Mouse (Mus musculus) thymus, adult 2 months (tissue): Measurements from ENCODE around the gene D330020A13Rik. TPM values are rescaled to one million over a fixed set of nuclear protein-coding genes. Genes with fewer than 3 reads are reported as not detected.

Source experiments
- DNase-seq: peaks from one replicate; pipeline ENCODE4 v3.0.0; 2021
- H3K27ac ChIP-seq: fragments of 200-500 bp; 2 replicates; pipeline ENCODE4 v1.5.1; 2012; ENCODE audit warnings: low read length, control low read depth; ENCODE audit not compliant: control insufficient read depth, insufficient read depth
- H3K27me3 ChIP-seq: fragments of 200-500 bp; 2 replicates; pipeline ENCODE4 v1.6.1; 2012; ENCODE audit warnings: mild to moderate bottlenecking, low read length, moderate library complexity, mixed read lengths; ENCODE audit not compliant: control insufficient read depth, insufficient read depth
- H3K36me3 ChIP-seq: fragments of 200-500 bp; 2 replicates; pipeline ENCODE4 v1.6.1; 2012; ENCODE audit warnings: mild to moderate bottlenecking, low read length, moderate library complexity; ENCODE audit not compliant: control insufficient read depth, insufficient read depth
- H3K4me1 ChIP-seq: fragments of 200-500 bp; replicated peaks from 2 replicates; pipeline ENCODE4 v1.6.1; 2012; ENCODE audit warnings: low read length; ENCODE audit not compliant: control insufficient read depth, insufficient read depth
- H3K4me3 ChIP-seq: fragments of 200-500 bp; 2 replicates; pipeline ENCODE4 v1.5.1; 2012; ENCODE audit warnings: mild to moderate bottlenecking, low read length, control low read depth, moderate library complexity; ENCODE audit not compliant: control insufficient read depth, insufficient read depth
- CTCF ChIP-seq: fragments of 200-500 bp; IDR thresholded peaks from 2 replicates; pipeline ENCODE4 v1.5.1; 2012; ENCODE audit warnings: mild to moderate bottlenecking, control low read depth, low read length, moderate library complexity, borderline replicate concordance; ENCODE audit not compliant: control insufficient read depth, poor library complexity, insufficient read depth; ENCODE audit errors: extremely low read depth
- POLR2A ChIP-seq: fragments of 200-500 bp; IDR thresholded peaks from 2 replicates; pipeline ENCODE4 v1.6.1; 2012; ENCODE audit warnings: mild to moderate bottlenecking, low read length, control low read depth, moderate library complexity; ENCODE audit not compliant: control insufficient read depth, poor library complexity, insufficient read depth; ENCODE audit errors: extremely low read depth
- WGBS: fragments of 180-500 bp; shearing (Covaris S2); methylation state at CpG from one replicate; pipeline ENCODE4 v1.1.7; 2018; 5-methylcytosine and 5-hydroxymethylcytosine counted together
- polyA plus RNA-seq: library from polyadenylated mRNA; depleted of rRNA; stranded (reverse); fragments of >200 nt; gene quantifications from 2 replicates; pipeline ENCODE4 v1.2.3, GENCODE M21; 2012

D330020A13Rik gene
- polyA plus RNA-seq, 1 experiment, result not detected

DNA sequence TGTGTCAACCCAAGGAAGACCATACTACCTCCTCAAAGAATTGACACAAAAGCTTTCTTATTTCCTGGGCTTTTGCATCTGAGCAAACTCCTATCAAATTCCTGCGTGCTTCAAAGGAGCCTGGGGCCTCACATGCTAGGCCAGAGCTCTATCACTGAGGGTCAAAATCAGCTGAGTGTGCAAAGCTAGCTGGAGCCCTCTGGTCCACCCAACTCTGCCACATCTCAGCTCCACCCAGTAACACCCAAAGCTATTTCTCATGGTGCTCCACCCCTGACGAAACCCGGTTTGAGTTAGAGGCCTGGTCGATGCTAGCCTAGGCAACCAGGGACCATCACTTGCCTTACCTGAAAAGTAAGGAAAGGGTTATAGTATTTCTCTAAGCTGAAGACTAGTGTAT lies 39.0 kb upstream of the D330020A13Rik start:
- no peak for DNase-seq
- Histone ChIP-seq H3K4me1 (peaks cover 9% of the 10 kb centered on the region), H3K27ac (no peak overlapping the region), H3K4me3 (no peak overlapping the region), H3K27me3 (no peaks in the 10 kb centered on the region), H3K36me3 (no peaks in the 10 kb centered on the region)
- WGBS, result 83% methylated on average over 4 of the region's 4 CpGs
- TF ChIP-seq POLR2A (no peak), CTCF (no peak)

- peak; percentile 3 for DNase-seq
- WGBS, result 34% methylated on average over 12 of the region's 12 CpGs
- TF ChIP-seq POLR2A (no peak), CTCF (no peak)
- no peaks in the 10 kb centered on the region for H3K36me3 ChIP-seq
- no peak overlapping the region for H3K27ac ChIP-seq
- H3K4me3 ChIP-seq, result no peak overlapping the region
- no peaks in the 10 kb centered on the region for H3K27me3 ChIP-seq
- H3K4me1 ChIP-seq, result peaks cover 9% of the 10 kb centered on the region
These were observed 38.5 kb upstream of the D330020A13Rik start for GRCm38 (mm10) chr6:120255701-120256100.

DNA sequence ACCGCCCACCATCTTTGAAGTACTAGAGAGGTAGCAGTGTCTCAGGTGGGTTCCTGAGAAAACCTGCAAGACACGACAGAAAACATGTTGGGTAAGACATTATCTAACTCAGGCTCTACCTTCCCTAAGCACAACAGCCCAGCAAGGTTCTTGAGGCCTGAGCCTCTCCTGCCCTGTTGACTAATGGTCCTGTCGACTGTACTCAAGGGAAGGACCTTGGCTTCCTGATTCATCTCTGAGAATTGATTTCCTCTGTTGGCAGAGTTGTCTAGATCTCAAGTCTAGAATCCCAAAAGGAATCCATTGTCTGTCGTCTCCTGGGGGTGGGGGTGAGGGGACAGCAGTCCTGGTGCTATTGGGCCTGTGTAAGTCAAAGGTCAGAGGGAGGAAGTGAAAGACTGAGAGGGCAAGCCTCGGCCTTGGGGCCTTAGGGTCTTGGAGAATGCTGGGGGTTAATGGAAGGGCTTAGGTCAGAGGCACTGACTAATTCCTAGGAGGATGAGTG lies 37.7 kb upstream of the D330020A13Rik start:
- Histone ChIP-seq H3K36me3 (no peaks in the 10 kb centered on the region), H3K4me1 (peaks cover 9% of the 10 kb centered on the region), H3K27ac (no peak overlapping the region), H3K27me3 (no peaks in the 10 kb centered on the region), H3K4me3 (no peak overlapping the region)
- TF ChIP-seq CTCF (no peak), POLR2A (no peak)
- WGBS, result 88% methylated on average over 5 of the region's 5 CpGs
- DNase-seq, result no peak

- WGBS, result 56% methylated on average over 9 of the region's 9 CpGs
- Histone ChIP-seq H3K4me3 (no peak overlapping the region), H3K36me3 (no peaks in the 10 kb centered on the region), H3K27ac (no peak overlapping the region), H3K4me1 (peaks cover 9% of the 10 kb centered on the region), H3K27me3 (no peaks in the 10 kb centered on the region)
- no peak for DNase-seq
- TF ChIP-seq POLR2A, result no peak
- TF ChIP-seq CTCF, result no peak
These were observed 34.7 kb upstream of the D330020A13Rik start for GRCm38 (mm10) chr6:120259481-120259880.

GRCm38 (mm10) chr6:120262886-120263531 lies 31.2 kb upstream of the D330020A13Rik start:
- Histone ChIP-seq H3K4me1 (no peaks in the 10 kb centered on the region), H3K27ac (no peak overlapping the region), H3K27me3 (no peaks in the 10 kb centered on the region), H3K4me3 (no peak overlapping the region), H3K36me3 (no peaks in the 10 kb centered on the region)
- TF ChIP-seq POLR2A (no peak), CTCF (no peak)
- WGBS, result 92% methylated on average over 12 of the region's 12 CpGs
- no peak for DNase-seq

DNA sequence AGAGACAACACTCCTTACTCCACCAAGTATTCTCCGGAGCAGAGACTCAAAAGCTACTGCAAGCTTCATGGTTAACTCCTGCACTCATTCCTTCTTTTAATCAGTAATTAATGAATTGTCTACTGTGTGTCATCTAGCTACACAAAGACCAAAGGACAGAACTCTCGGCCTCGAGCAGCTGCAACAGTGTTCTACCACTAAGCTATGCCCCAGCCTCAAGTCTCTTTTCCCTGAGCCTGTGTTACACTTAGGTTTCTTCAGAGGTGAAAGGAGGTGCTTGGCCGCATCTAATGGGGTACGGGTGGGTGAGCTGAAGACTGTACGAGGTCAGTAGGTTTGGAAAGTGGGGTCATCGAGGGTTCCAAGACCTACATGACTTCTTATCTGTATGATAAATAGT lies 30.6 kb upstream of the D330020A13Rik start:
- TF ChIP-seq POLR2A, result no peak
- no peak for TF ChIP-seq CTCF
- no peak for DNase-seq
- H3K4me3 ChIP-seq, result no peak overlapping the region
- no peaks in the 10 kb centered on the region for H3K27me3 ChIP-seq
- H3K36me3 ChIP-seq, result no peaks in the 10 kb centered on the region
- no peaks in the 10 kb centered on the region for H3K4me1 ChIP-seq
- WGBS, result 92% methylated on average over 7 of the region's 7 CpGs
- H3K27ac ChIP-seq, result no peak overlapping the region
